Mouse (Mus musculus): ENCODE data around the gene Sqor.

The Sqor gene

DNA sequence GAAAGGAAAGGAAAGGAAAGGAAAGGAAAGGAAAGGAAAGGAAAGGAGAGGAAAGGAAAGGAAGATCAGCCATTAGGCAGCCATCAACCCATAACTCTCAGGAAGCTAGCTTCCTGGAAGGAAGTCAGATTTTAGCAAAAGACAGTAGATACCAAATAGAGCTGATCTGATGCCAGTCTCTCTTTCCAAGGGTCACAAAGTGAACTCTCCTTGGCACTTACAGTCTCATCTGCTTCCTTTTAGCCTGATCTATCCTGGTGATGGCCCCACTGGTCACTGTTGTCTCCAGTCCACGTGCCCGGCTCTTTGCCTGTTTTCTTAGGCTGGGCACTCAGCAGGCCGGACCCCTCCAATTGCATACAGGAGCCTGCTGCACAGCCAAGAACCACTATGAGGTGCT is 19.7 kb downstream of the Sqor start:
- DNase-seq (ENCODE audit: low read depth): no peak

DNA sequence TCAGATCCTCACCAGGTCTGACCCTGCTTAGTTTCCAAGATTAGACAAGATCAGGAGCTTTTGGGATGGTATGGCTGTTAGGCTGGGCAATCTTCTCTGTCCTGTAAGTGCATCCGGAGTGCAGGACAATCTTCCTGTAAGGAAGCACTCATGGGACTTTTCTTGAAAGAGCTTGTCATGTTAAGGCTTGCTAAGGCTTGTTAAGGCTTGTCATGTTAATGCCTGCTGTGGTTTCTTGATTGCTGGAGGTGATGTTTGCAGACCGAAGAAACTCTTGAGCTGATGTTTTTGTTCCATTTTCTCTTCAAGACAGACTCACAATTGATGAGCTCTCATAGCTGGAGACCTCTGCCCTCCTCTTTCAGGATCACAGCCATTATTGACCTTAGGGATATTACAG is 21.1 kb downstream of the Sqor start:
- DNase-seq (ENCODE audit: low read depth): no peak

DNA sequence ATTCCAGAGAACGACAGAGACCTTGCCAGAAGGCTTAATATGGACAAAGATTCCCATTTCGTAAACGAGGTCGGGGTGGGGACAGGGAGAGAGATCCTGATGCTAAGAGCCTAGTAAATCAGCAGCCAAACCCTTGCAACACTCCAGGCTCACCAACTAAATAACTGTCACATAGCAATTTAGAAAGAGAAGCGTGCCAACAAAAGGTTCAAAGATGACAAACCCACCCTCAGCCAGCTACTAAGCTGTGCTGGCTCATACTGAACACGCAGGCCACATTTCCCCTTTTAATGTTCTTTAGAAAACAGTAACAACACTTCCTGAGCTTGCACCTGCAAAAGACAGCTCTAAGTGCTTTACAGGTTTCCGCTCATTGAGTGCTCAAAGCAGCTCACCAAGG is 24.3 kb downstream of the Sqor start:
- peak; percentile 50 for DNase-seq (ENCODE audit: low read depth)

DNA sequence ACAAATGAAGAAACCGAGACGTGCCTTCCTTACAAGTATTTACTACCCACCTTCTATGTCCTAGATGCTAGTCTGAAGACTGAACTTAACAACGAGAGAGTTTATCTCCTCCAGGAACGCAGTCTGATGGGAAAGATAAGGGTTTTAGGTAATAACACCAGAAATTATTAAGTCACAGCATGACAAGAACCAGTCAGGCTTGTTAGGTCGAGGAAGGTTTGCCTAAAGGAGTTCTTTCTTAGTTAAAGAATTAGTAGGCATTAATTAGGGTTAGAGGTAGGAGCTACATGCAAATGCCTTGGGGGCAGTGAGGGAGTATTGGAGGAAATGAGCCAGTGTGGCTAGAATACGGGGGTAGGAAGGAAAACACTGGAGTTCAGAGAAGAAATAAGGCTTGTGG is 24.7 kb downstream of the Sqor start:
- DNase-seq (ENCODE audit: low read depth): peak; percentile 7

DNA sequence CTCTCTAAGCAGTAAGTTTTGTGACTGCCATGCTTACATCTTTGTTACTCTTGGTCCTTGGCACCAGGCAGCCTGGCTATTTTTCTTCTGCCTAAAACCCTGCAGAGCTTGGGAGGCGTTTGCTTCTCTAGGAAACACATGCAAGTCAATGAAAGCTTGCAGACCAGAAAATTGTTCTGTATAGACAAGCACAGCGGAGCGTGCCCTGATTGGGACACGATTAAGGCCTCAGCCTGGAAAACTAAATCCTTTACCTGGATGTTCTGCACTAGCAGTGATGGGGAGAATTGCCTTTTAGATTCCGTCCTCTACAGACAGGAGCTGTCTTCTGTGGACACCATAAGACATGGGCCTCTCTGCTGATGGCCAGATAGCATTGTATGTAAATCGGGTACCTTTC is 39.4 kb downstream of the Sqor start:
- no peak for DNase-seq (ENCODE audit: low read depth)

DNA sequence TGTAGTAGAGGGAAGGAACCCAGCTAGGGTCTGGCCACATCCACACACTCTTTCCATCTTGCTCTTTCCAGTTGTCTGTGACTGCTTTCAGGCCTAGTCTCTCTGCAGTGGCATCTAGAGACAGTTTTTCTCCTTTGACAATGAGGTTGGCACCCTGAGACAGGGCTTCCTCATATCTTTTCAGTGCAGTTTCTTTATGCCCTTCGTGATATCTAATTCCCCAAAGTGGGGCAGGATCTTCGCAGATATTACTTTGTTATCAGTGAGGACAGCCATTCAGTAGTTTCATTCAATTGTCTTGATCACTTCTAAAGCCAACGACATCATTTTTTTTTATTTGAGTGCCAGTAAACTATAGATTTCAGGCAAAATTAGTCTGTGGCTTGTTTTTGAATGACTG is 41.0 kb downstream of the Sqor start:
- no peak for DNase-seq (ENCODE audit: low read depth)

DNA sequence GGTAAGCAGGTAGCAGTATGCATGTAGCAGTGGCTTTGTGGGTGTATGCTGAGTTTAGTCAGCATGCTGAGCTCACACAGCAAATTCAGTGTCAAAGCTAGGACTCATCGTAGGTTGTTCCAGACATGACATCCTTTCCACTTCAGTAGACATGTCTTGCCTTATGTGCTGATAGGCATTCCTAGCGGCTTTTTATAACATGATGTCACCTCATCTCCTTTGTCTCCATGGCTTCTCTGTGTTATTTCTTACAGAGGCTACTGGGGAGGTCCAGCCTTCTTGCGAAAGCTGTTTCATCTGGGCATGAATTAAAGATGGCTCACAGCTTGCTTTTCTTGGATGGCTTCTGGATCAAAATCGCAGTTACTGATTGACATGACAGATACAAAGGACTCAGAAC is 44.0 kb downstream of the Sqor start:
- DNase-seq (ENCODE audit: low read depth): no peak

DNA sequence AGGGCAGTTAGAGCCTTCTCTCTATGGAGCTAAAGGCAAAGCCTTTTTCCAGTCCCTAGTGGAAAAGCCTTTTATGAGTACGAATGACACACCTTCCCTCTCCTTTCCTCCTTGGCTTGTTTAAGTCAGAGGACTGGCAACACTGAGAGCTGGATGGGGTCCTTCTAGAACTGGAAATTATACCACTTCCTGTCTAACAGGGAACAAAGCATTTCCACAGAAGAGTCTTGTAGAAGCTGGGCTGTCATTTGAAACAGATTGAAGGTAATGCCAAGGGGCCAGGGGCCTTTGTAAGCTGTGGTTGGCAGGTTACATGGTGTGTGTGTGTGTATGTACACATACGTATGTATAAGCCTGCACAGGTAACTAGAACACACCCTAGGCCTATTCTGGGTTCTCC is 51.9 kb downstream of the Sqor start:
- no peak for DNase-seq (ENCODE audit: low read depth)

DNA sequence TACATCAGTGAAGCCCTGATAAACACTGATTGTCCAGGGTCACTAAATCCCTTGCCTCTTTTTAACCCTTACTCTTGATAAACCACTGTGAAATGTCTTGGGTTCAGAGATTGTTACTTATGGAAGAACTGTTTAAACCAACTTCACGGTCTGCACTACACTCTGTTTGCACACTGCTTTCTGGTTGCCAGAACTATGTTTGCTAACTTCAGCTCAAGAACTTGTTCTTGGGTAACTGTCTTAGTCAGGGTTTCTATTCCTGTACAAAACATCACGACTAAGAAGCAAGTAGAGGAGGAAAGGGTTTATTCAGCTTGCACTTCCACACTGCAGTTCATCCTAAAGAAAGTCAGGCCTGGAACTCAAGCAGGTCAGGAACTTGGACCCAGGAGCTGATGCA is 56.2 kb downstream of the Sqor start:
- DNase-seq (ENCODE audit: low read depth): no peak

DNA sequence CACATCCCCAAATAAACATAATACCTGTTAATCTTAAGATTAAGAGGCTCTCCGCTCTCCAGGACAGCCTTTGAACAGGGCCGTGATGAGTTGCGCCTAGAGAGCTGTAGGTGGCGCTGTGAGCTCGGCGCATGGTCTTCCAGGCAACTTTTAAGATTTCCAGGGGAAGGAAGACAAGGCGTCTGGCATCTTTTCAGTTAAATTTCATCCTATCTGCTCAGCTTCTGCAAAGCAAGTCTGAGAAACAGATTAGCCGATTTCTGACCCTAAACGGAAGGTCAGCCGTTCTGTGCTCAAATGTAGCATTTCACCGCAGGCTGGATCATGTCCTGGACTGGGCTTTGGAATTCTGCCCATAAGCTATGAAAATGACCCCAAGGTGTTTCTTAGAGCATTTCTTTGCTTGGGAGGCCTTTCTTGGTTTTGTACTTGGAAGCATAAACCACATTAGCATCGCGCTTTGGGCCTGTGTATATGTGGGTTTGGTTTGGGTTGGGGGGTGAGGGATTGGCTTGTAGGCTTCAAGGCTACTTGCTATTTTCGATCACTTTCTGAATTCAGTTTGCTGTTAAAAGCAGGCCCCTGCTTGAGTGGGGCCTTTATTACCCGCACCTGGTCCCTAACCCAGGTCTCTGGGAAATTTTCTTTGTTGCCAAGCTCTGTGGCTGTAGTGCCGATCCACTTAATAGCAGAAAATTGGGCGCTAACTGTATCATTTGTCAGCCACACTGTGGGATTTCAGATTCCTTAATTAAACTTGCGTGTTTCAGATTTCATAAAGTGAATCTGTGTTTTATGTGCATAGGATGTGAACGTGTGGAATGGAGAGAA is 60.6 kb downstream of the Sqor start:
- DNase-seq (ENCODE audit: low read depth): peak; percentile 5

DNA sequence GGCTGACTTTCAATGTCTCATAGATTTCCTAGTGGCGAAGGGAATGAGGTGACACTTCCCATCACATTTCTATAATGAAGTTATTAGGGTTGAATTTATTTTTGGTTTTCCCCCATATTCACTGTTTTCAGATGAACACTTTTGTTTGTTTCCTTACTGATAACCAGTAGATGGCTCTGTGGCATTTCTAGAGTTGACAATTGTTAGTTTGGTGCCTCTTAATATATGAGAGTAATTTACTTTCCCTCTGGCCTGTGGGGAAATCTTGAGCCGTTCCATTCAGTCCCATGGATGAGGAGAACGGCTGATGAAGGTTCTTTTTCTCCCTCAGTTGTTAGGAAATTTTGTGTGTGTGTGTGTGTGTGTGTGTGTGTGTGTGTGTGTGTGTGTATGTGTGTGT is 61.3 kb downstream of the Sqor start:
- DNase-seq (ENCODE audit: low read depth): no peak

DNA sequence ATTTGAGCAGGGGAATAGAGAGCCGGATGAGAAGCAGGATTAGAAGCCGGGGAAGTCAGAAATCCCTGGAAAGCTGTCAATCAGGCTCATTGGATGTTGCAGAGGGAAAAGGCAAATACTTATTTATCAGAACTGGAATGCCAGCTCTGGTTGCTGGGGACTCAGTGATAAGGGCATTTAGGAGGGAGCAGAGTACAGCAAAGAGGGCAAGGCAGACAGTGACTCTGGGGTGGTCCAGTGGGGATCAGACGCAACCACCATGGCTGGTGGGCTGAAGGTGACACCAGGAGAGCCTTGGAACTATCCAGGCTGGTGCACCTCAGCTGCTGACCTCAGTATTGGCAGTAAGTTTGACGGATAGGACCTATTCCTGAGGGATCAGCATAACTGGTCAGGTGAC is 89.6 kb downstream of the Sqor start:
- no peak for DNase-seq (ENCODE audit: low read depth)

DNA sequence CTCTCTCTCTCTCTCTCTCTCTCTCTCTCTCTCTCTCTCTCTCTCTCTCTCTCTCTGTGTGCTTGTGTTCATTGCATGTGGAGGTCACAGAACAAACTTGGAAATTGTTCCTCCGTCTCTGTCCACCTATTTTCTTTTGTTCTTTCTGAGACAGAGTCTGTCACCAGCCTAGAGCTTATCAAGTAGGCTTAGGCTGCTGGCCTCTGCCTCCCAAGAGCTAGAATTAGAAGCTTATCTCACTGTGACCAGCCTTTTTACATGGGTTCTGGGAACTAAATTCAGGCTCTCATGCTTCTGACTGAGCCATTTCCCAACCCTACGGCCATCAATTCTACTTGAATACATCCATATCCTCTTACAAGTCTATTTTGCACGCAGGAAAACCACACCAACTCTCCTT is 90.3 kb downstream of the Sqor start:
- no peak for DNase-seq (ENCODE audit: low read depth)
